Comparison of ENCODE assay signal across 11 mouse cellular contexts in the genomic region with DNA sequence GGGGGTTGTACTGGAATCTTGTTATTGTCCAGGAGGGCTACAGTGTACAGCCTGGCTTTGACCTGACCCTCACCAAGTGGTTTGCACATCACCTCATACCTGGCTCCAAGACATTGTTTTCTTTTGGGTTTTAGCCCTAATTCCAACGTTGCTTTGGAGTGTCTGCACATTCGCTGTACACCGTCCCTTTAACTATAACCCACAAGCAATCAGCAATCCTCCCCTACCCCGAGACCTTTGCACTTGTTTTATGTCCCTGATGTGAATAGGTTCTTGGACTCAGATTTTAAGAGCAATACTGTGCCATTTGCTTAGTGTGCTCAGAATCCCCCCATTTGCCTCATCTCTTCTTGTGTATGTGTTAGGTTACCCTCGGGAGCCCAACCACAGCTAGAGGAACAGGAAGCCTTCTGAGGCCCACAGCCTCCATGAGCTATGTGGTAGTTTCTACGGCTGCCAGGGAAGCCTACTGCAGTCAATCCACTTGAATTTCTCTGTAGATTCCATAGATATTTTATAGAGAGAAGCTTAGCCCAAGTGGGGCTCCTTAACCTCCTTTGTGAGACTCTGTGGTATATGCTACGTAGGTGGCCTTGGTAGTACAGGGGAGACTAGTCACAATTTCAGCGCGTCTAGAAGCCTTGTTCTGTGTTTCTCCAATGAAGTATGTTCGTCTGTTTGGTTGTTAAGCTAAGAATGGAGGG.
DNase-seq lines count a peak whose midpoint lies in the region; ATAC-seq lines count a peak whose summit lies in the region.
"Had no signal": no experiment of that assay in that cellular context is flagged by ENCODE, and none has a peak within 500 bp of the region (broad histone marks: within the 10 kb centered on the region; RNA-seq: fewer than 3 reads in every experiment).

No protein-coding gene starts in this region.

- no peaks in the 10 kb centered on the region for H3K36me3 ChIP-seq in heart, embryonic 16.5 days (ENCODE audit: control insufficient read depth, insufficient read depth)
- no peaks in the 10 kb centered on the region for H3K36me3 ChIP-seq in limb, embryonic 10.5 days

- H3K4me1 ChIP-seq in heart, embryonic 16.5 days (ENCODE audit: control insufficient read depth, insufficient read depth, low read length): peaks cover 47% of the 10 kb centered on the region
- H3K4me1 ChIP-seq in limb, embryonic 10.5 days: peaks cover 49% of the 10 kb centered on the region

- no peak for DNase-seq in heart, adult 9 months (ENCODE audit: low spot score in 2 of 2)
- DNase-seq in adipocyte (ENCODE audit: low spot score): peak; percentile 38
- no peak for DNase-seq in limb, embryonic 10.5 days (ENCODE audit: low spot score)
- no peak for DNase-seq in frontal cortex, postnatal 14 days (ENCODE audit: low spot score in 2 of 2)
- DNase-seq in spleen, postnatal 14 days (ENCODE audit: low spot score in 2 of 2): no peak
- DNase-seq: adrenal gland, adult 8-10 months; cerebellum, postnatal 36 days; kidney, adult 11 months; thymus, postnatal 25 days had no signal

- H3K9ac ChIP-seq in heart, embryonic 16.5 days (ENCODE audit: low read length): no peak overlapping the region

- 66% methylated on average over 10 of the region's 10 CpGs for WGBS in heart, embryonic 16.5 days
- 88% methylated on average over 10 of the region's 10 CpGs for WGBS in limb, embryonic 10.5 days

- ATAC-seq in heart, embryonic 16.5 days (replicated peaks; ENCODE audit: extremely low read depth, insufficient read depth, low FRiP score): no peak
- peak; percentile 56; the same call in 1 of the 2 replicates for ATAC-seq in common myeloid progenitor, adult 5-6 weeks (replicated peaks; ENCODE audit: low read depth, poor library complexity, severe bottlenecking)

- no peak overlapping the region for H3K4me2 ChIP-seq in heart, embryonic 16.5 days (ENCODE audit: low read depth, low read length)

- H3K27ac ChIP-seq in heart, embryonic 16.5 days (ENCODE audit: low read length): peak overlapping the region; percentile 54
- H3K27ac ChIP-seq in limb, embryonic 10.5 days: peak overlapping the region; percentile 50; the same call in 1 of the 2 replicates

- no peaks in the 10 kb centered on the region for H3K9me3 ChIP-seq in heart, embryonic 16.5 days (replicated peaks; ENCODE audit: control insufficient read depth, low read length)
- H3K9me3 ChIP-seq in limb, embryonic 10.5 days (replicated peaks): no peaks in the 10 kb centered on the region

- H3K27me3 ChIP-seq in heart, embryonic 16.5 days (ENCODE audit: control insufficient read depth, insufficient read depth, low read length): no peaks in the 10 kb centered on the region
- H3K27me3 ChIP-seq in limb, embryonic 10.5 days (ENCODE audit: low read depth, poor library complexity, severe bottlenecking): no peaks in the 10 kb centered on the region

- no peak overlapping the region for H3K4me3 ChIP-seq in heart, embryonic 16.5 days (ENCODE audit: low read length)
- no peak overlapping the region for H3K4me3 ChIP-seq in limb, embryonic 10.5 days
